Mouse (Mus musculus) liver, embryonic 14.5 days (tissue): ENCODE measurements around the gene Kcnq1. TPM values are rescaled to one million over a fixed set of nuclear protein-coding genes. Genes with fewer than 3 reads are reported as not detected.
A peak's percentile ranks its signal among the peaks of the same experiment; 100 is the strongest.

Experiments used
- ATAC-seq: fragments of 200-750 bp; cut with Nextera tagmentation; 2 replicates; pipeline ENCODE4 v1.8.0; 2017; ENCODE audit warnings: moderate number of reproducible peaks, mild to moderate bottlenecking, moderate library complexity; ENCODE audit not compliant: insufficient read depth
- DNase-seq, 3 experiments: peaks; one replicate each; pipeline ENCODE4 v3.0.0-alpha.2; 2012 to 2013; ENCODE audit warnings: low read depth in 3 of 3, low spot score in 3 of 3
- H3K27ac ChIP-seq: fragments of 300-500 bp; sonication (generic); 2 replicates; pipeline ENCODE4 v1.5.1; 2014; ENCODE audit warnings: moderate library complexity, mild to moderate bottlenecking, control low read depth, inconsistent platforms
- H3K27me3 ChIP-seq: fragments of 300-500 bp; sonication (generic); 2 replicates; pipeline ENCODE4 v1.6.1; 2014; ENCODE audit warnings: mild to moderate bottlenecking, low read length, moderate library complexity; ENCODE audit not compliant: control insufficient read depth, insufficient read depth
- H3K36me3 ChIP-seq: fragments of 300-500 bp; sonication (generic); replicated peaks from 2 replicates; pipeline ENCODE4 v1.6.1; 2014; ENCODE audit warnings: low read depth; ENCODE audit not compliant: control insufficient read depth, insufficient read depth
- H3K4me1 ChIP-seq, 2 experiments: fragments of 200-500 bp in 1 of 2; fragments of 300-500 bp in 1 of 2; sonication (generic) in 1 of 2; replicated peaks; 2 replicates each; pipeline ENCODE4 v1.6.1; 2012 to 2014; ENCODE audit warnings: antibody characterized with exemption in 1 of 2, inconsistent platforms in 1 of 2, low read length in 1 of 2; ENCODE audit not compliant: control insufficient read depth in 2 of 2, insufficient read depth in 2 of 2
- H3K4me2 ChIP-seq: fragments of 300-500 bp; sonication (generic); 2 replicates; pipeline ENCODE4 v1.6.1; 2014; ENCODE audit warnings: low read depth, mild to moderate bottlenecking, control low read depth, moderate library complexity
- H3K4me3 ChIP-seq, 2 experiments: fragments of 200-500 bp in 1 of 2; fragments of 300-500 bp in 1 of 2; sonication (generic) in 1 of 2; 2 replicates each; pipeline ENCODE4 v1.5.1; 2012 to 2014; ENCODE audit warnings: low read depth in 2 of 2, low read length in 2 of 2, mild to moderate bottlenecking in 2 of 2, control low read depth in 1 of 2, inconsistent platforms in 1 of 2, moderate library complexity in 1 of 2; ENCODE audit not compliant: insufficient read depth in 1 of 2
- H3K9ac ChIP-seq: fragments of 300-500 bp; sonication (generic); replicated peaks from 2 replicates; pipeline ENCODE4 v1.6.1; 2014; ENCODE audit warnings: mild to moderate bottlenecking, control low read depth, moderate library complexity
- H3K9me3 ChIP-seq: fragments of 300-500 bp; sonication (generic); 2 replicates; pipeline ENCODE4 v1.6.1; 2016; ENCODE audit warnings: low read length, mixed read lengths; ENCODE audit not compliant: control insufficient read depth
- CTCF ChIP-seq: IDR thresholded peaks from 2 replicates; pipeline ENCODE4 v1.5.1; 2016; ENCODE audit warnings: antibody characterized with exemption, low read depth, control low read depth
- EP300 ChIP-seq: IDR thresholded peaks from 2 replicates; pipeline ENCODE4 v1.6.1; 2016; ENCODE audit warnings: antibody characterized with exemption, low read depth
- WGBS: fragments of 180-500 bp; shearing (Covaris S2); extraction: QIAGEN DNeasy Blood & Tissue Kit; methylation state at CpG from one replicate; pipeline ENCODE4 v1.1.7; 2014; ENCODE audit not compliant: insufficient replicate concordance; 5-methylcytosine and 5-hydroxymethylcytosine counted together
- polyA plus RNA-seq, 2 experiments: library from polyadenylated mRNA; depleted of rRNA in 1 of 2; stranded (reverse) in 1 of 2; unstranded in 1 of 2; fragments of >200 nt; fragmentation: Nextera tagmentation in 1 of 2; extraction: Ambion mirVana in 1 of 2; gene quantifications; 2 replicates each; pipeline versions ENCODE4 v1.2.1 to v1.2.3; 2012 to 2014

Kcnq1 gene
- polyA plus RNA-seq, 2 experiments, result 0.12 to 0.41 TPM

- TF ChIP-seq CTCF, result no peak
- H3K27ac ChIP-seq, result no peak overlapping the region
- DNase-seq (no peak), ATAC-seq (no peak)
- H3K4me3 ChIP-seq, result no peak overlapping the region
- no peak overlapping the region for H3K9ac ChIP-seq
- H3K27me3 ChIP-seq, result no peaks in the 10 kb centered on the region
- no peaks in the 10 kb centered on the region for H3K4me1 ChIP-seq
- no peak overlapping the region for H3K4me2 ChIP-seq
- H3K36me3 ChIP-seq, result no peaks in the 10 kb centered on the region
- no peaks in the 10 kb centered on the region for H3K9me3 ChIP-seq
- 32% methylated on average over 2 of the region's 2 CpGs for WGBS
Observed at GRCm38 (mm10) chr7:143083708-143084107, 22.5 kb upstream of the Kcnq1 start.

- H3K9me3 ChIP-seq, result no peaks in the 10 kb centered on the region
- ATAC-seq (peak; percentile 47; the same call in 1 of the 2 replicates), DNase-seq (peak in 1 of 3 experiments; percentile 44)
- WGBS, result 39% methylated on average over 2 of the region's 2 CpGs
- no peak overlapping the region for H3K4me2 ChIP-seq
- H3K4me3 ChIP-seq, result no peak overlapping the region
- no peak overlapping the region for H3K9ac ChIP-seq
- H3K27me3 ChIP-seq, result no peaks in the 10 kb centered on the region
- no peaks in the 10 kb centered on the region for H3K36me3 ChIP-seq
- H3K27ac ChIP-seq, result no peak overlapping the region
- TF ChIP-seq CTCF (peak; percentile 89), EP300 (no peak)
- H3K4me1 ChIP-seq, result no peaks in the 10 kb centered on the region
Observed at GRCm38 (mm10) chr7:143086366-143086765, 19.8 kb upstream of the Kcnq1 start.

- peak; percentile 32; the same call in 1 of the 2 replicates for ATAC-seq
- no peak for DNase-seq
- Histone ChIP-seq H3K4me3 (no peak overlapping the region), H3K27me3 (no peaks in the 10 kb centered on the region), H3K36me3 (no peaks in the 10 kb centered on the region), H3K4me1 (no peaks in the 10 kb centered on the region), H3K27ac (no peak overlapping the region), H3K9ac (no peak overlapping the region), H3K4me2 (no peak overlapping the region), H3K9me3 (no peaks in the 10 kb centered on the region)
- peak; percentile 60 for TF ChIP-seq CTCF
- TF ChIP-seq EP300, result no peak
- 49% methylated on average over 4 of the region's 4 CpGs for WGBS
Observed at GRCm38 (mm10) chr7:143087070-143087579, 19.0 kb upstream of the Kcnq1 start.

DNA sequence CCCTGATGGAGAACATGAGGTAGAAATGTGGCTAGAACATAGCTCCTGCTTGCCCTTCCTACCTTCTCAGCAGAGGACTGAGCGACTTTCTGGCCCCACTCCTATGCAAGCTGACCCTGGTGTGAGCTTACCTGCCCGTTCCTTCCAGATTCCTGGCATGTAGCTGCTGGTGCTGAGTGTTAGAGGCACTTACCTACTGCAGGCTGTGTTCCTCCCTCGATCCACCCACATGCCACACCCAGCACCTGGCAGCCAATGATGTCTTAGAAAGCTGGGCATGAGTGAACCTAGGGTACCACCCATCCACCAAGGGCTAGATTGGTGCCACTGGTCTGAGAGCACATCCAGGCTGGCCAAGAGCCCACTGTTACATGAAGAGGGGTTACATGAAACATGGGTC is 12.3 kb upstream of the Kcnq1 start:
- no peak overlapping the region for H3K4me3 ChIP-seq
- no peak for ATAC-seq

DNA sequence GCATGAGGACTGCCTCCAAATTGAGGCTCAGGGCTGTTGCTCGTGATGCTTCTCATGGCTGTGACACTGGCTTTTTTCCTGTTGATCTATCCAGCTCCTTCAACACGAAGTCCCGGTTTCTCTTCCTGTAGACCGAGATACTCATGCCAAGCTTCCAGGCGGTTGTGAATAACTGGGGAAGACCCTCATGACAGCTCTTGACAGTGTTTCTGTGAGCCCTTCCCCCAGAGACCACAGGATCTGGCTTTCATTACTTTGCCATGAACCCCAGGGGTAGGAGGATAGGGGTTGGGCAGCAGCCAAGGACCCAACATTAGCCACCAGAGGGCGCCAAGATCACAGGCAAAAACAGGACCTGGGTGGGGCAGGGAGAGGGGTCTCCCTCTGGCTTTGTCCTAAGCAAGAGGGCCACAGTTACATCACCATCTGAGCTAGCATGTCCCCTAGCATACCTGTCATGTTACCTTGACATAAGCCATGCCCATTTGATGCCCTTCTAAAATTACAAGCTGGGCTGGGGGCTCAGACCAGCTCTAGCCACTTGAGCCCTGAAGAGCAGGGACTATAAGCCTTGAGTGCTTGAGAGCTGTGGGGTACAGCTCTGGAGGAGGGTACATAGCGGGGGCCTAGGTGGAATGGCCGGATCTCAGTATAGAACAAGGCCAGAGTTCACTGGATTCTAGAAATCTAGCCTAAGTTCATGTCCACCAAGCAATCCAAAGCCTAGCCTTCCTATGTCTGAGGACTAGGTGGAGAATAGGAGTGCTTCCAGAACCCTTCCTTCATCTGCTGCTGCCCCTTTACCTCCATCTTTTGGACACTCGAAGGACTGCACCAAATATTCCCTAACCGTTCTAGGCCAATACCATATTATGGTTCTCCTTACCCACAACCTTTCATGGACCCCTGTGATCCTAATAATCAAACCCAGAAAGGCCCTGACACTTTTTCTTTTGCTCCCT is 11.3 kb upstream of the Kcnq1 start, which contains the start of gene Trpm5:
Trpm5 (minus strand) TSS at position 51 of the 962 bp plus-strand sequence.
- H3K36me3 ChIP-seq, result no peaks in the 10 kb centered on the region
- H3K4me1 ChIP-seq, result no peaks in the 10 kb centered on the region
- 33% methylated on average over 10 of the region's 10 CpGs for WGBS

More for the DNA sequence above, 12.3 kb upstream of the Kcnq1 start:
- no peak for TF ChIP-seq CTCF
- TF ChIP-seq EP300, result no peak
- H3K9ac ChIP-seq, result no peak overlapping the region
- WGBS, result 43% methylated on average over 3 of the region's 3 CpGs
- H3K4me1 ChIP-seq, result no peaks in the 10 kb centered on the region
- H3K27me3 ChIP-seq, result no peaks in the 10 kb centered on the region; the same call in 1 of the 2 replicates
- no peak overlapping the region for H3K27ac ChIP-seq
- no peak for DNase-seq
- no peaks in the 10 kb centered on the region for H3K36me3 ChIP-seq
- no peak overlapping the region for H3K4me2 ChIP-seq
- H3K9me3 ChIP-seq, result no peaks in the 10 kb centered on the region

More for the DNA sequence above, 11.3 kb upstream of the Kcnq1 start, which contains the start of gene Trpm5:
- Histone ChIP-seq H3K4me2 (no peak within 1 kb of the TSS), H3K4me3 (no peak within 1 kb of the TSS), H3K9me3 (no peaks in the 10 kb centered on the region), H3K27me3 (no peaks in the 10 kb centered on the region; the same call in 1 of the 2 replicates), H3K9ac (no peak within 1 kb of the TSS), H3K27ac (no peak within 1 kb of the TSS)
- DNase-seq, result no peak
- TF ChIP-seq EP300 (no peak), CTCF (peak; percentile 86)
- no peak for ATAC-seq
